Comparison of ENCODE assay signal across 10 mouse cellular contexts in genomic region chr14:72886935-72887369, GRCm38 (mm10).
DNase-seq lines count a peak whose midpoint lies in the region; ATAC-seq and TF ChIP-seq lines count a peak whose summit lies in the region.
"Had no signal": no experiment of that assay in that cellular context is flagged by ENCODE, and none has a peak within 500 bp of the region (broad histone marks: within the 10 kb centered on the region; RNA-seq: fewer than 3 reads in every experiment).

No protein-coding gene starts in this region.

- DNase-seq in urinary bladder, postnatal 25 days (ENCODE audit: low spot score) = peak; percentile 3
- DNase-seq in urinary bladder, adult 2 months (ENCODE audit: low spot score) = no peak
- no peak for DNase-seq in forebrain, embryonic 14.5 days (ENCODE audit: low spot score)
- DNase-seq in left cerebral cortex, adult 2 months (ENCODE audit: extremely low spot score in 1 of 2, low spot score in 2 of 2) = no peak
- no peak for DNase-seq in adipocyte (ENCODE audit: low spot score)
- DNase-seq: cerebellum, postnatal 14 days; thymus, adult 18-20 months had no signal

- no peaks in the 10 kb centered on the region for H3K27me3 ChIP-seq in forebrain, embryonic 14.5 days (replicated peaks; ENCODE audit: control insufficient read depth, insufficient read depth, low read length)
- H3K27me3 ChIP-seq: midbrain, embryonic 12.5 days had no signal

- peak; percentile 65 for ATAC-seq in inflammation-experienced regulatory T-cells, adult 6 months
- no peak for ATAC-seq in forebrain, embryonic 14.5 days

- 88% methylated on average over 12 of the region's 12 CpGs for whole genome bisulfite sequencing in forebrain, embryonic 14.5 days

- peak overlapping the region; percentile 99 for H3K27ac ChIP-seq in embryonic fibroblast, embryonic 13.5 days (ENCODE audit: insufficient read depth, low read length)
- no peak overlapping the region for H3K27ac ChIP-seq in forebrain, embryonic 14.5 days (ENCODE audit: low read depth, low read length)
- no peak overlapping the region for H3K27ac ChIP-seq in left cerebral cortex, adult 2 months
- H3K27ac ChIP-seq: midbrain, embryonic 12.5 days had no signal

- no peak; the same call in 1 of the 2 replicates for TF ChIP-seq POLR2A in embryonic fibroblast, embryonic 13.5 days (IDR thresholded peaks at IDR 0.05; ENCODE audit: low read depth, low read length)

- no peak overlapping the region for H3K4me2 ChIP-seq in forebrain, embryonic 14.5 days (ENCODE audit: low read length)
- H3K4me2 ChIP-seq: midbrain, embryonic 12.5 days had no signal

- H3K4me3 ChIP-seq in embryonic fibroblast, embryonic 13.5 days (ENCODE audit: insufficient read depth, low read length) = no peak overlapping the region
- H3K4me3 ChIP-seq in forebrain, embryonic 14.5 days (ENCODE audit: low read depth, low read length) = no peak overlapping the region
- H3K4me3 ChIP-seq in left cerebral cortex, adult 2 months = no peak overlapping the region
- H3K4me3 ChIP-seq: midbrain, embryonic 12.5 days had no signal

- no peak for TF ChIP-seq CTCF in embryonic fibroblast, embryonic 13.5 days (IDR thresholded peaks at IDR 0.05; ENCODE audit: borderline replicate concordance, insufficient read depth, low read length)
- TF ChIP-seq CTCF in left cerebral cortex, adult 2 months (IDR thresholded peaks at IDR 0.05) = no peak

- H3K9ac ChIP-seq in forebrain, embryonic 14.5 days (ENCODE audit: low read length) = no peak overlapping the region
- H3K9ac ChIP-seq: midbrain, embryonic 12.5 days had no signal

- no peaks in the 10 kb centered on the region for H3K9me3 ChIP-seq in forebrain, embryonic 14.5 days (replicated peaks; ENCODE audit: control insufficient read depth, low read length)
- H3K9me3 ChIP-seq: midbrain, embryonic 12.5 days had no signal

- no peaks in the 10 kb centered on the region for H3K36me3 ChIP-seq in forebrain, embryonic 14.5 days (ENCODE audit: control insufficient read depth, insufficient read depth, low read length)
- H3K36me3 ChIP-seq: midbrain, embryonic 12.5 days had no signal

- intact Hi-C loops in left cerebral cortex, adult 2 months (cut with DNase I) = loop anchor here (5.0 kb wide), 2 partner anchors 50 to 70 kb away; no protein-coding TSS in a partner anchor

- peaks cover 14% of the 10 kb centered on the region for H3K4me1 ChIP-seq in embryonic fibroblast, embryonic 13.5 days (ENCODE audit: control insufficient read depth, insufficient read depth, low read length)
- no peaks in the 10 kb centered on the region for H3K4me1 ChIP-seq in forebrain, embryonic 14.5 days (ENCODE audit: control insufficient read depth, insufficient read depth, low read length)
- H3K4me1 ChIP-seq: midbrain, embryonic 12.5 days had no signal
